Mouse (Mus musculus) forebrain, embryonic 11.5 days (tissue): Measurements from ENCODE around the gene Xkr7. TPM values are rescaled to one million over a fixed set of nuclear protein-coding genes. Genes with fewer than 3 reads are reported as not detected.

Source experiments
- ATAC-seq: fragments of 200-750 bp; cut with Nextera tagmentation; replicated peaks from 2 replicates; pipeline ENCODE4 v1.8.0; 2017; ENCODE audit warnings: moderate TSS enrichment; ENCODE audit not compliant: low FRiP score
- DNase-seq: peaks from one replicate; pipeline ENCODE4 v3.0.0-alpha.2; 2017; ENCODE audit warnings: low spot score
- H3K27ac ChIP-seq: fragments of 300-500 bp; sonication (generic); 2 replicates; pipeline ENCODE4 v1.5.1; 2014; ENCODE audit warnings: low read depth, low read length
- H3K27me3 ChIP-seq: fragments of 300-500 bp; sonication (generic); 2 replicates; pipeline ENCODE4 v1.6.1; 2014; ENCODE audit warnings: mild to moderate bottlenecking, low read length, mixed read lengths; ENCODE audit not compliant: control insufficient read depth, insufficient read depth
- H3K36me3 ChIP-seq: fragments of 300-500 bp; sonication (generic); 2 replicates; pipeline ENCODE4 v1.6.1; 2014; ENCODE audit warnings: mild to moderate bottlenecking, low read length, moderate library complexity, mixed read lengths; ENCODE audit not compliant: control insufficient read depth, insufficient read depth
- H3K4me1 ChIP-seq: fragments of 300-500 bp; sonication (generic); replicated peaks from 2 replicates; pipeline ENCODE4 v1.6.1; 2014; ENCODE audit warnings: low read length, mixed read lengths; ENCODE audit not compliant: control insufficient read depth, insufficient read depth
- H3K4me2 ChIP-seq: fragments of 300-500 bp; sonication (generic); 2 replicates; pipeline ENCODE4 v1.6.1; 2014; ENCODE audit warnings: low read depth, mild to moderate bottlenecking, low read length, moderate library complexity, mixed read lengths; ENCODE audit not compliant: severe bottlenecking
- H3K4me3 ChIP-seq: fragments of 300-500 bp; sonication (generic); 2 replicates; pipeline ENCODE4 v1.5.1; 2014; ENCODE audit warnings: low read depth, low read length
- H3K9ac ChIP-seq: fragments of 300-500 bp; sonication (generic); 2 replicates; pipeline ENCODE4 v1.6.1; 2014; ENCODE audit warnings: low read length
- H3K9me3 ChIP-seq: fragments of 300-500 bp; sonication (generic); 2 replicates; pipeline ENCODE4 v1.6.1; 2016; ENCODE audit warnings: low read length, mixed read lengths; ENCODE audit not compliant: control insufficient read depth
- WGBS: fragments of 180-500 bp; shearing (Covaris S2); extraction: QIAGEN DNeasy Blood & Tissue Kit; methylation state at CpG from one replicate; pipeline ENCODE4 v1.1.7; 2014; 5-methylcytosine and 5-hydroxymethylcytosine counted together
- polyA plus RNA-seq: library from polyadenylated mRNA; unstranded; fragments of >200 nt; fragmentation: Nextera tagmentation; extraction: Ambion mirVana; gene quantifications from 2 replicates; pipeline ENCODE4 v1.2.1, GENCODE M21; 2014

Xkr7 gene
- polyA plus RNA-seq, 1 experiment from 2014 or later, result 0.24 TPM

GRCm38 (mm10) chr2:153026052-153026451 lies 5.6 kb upstream of the Xkr7 start:
- DNase-seq, result no peak
- 84% methylated on average over 7 of the region's 7 CpGs for WGBS
- Histone ChIP-seq H3K4me1 (no peaks in the 10 kb centered on the region), H3K4me3 (no peak overlapping the region), H3K4me2 (no peak overlapping the region), H3K9me3 (no peaks in the 10 kb centered on the region), H3K27me3 (peaks cover 8% of the 10 kb centered on the region), H3K9ac (no peak overlapping the region), H3K27ac (no peak overlapping the region), H3K36me3 (no peaks in the 10 kb centered on the region)
- ATAC-seq, result no peak

GRCm38 (mm10) chr2:153027501-153027900 lies 4.2 kb upstream of the Xkr7 start:
- Histone ChIP-seq H3K27ac (no peak overlapping the region), H3K4me1 (0 out of 2 replicates have a peak, but pooled peaks cover 5% of the 10 kb centered on the region), H3K9ac (no peak overlapping the region), H3K9me3 (no peaks in the 10 kb centered on the region), H3K4me3 (no peak overlapping the region), H3K27me3 (peaks cover 23% of the 10 kb centered on the region), H3K36me3 (no peaks in the 10 kb centered on the region), H3K4me2 (no peak overlapping the region)
- WGBS, result 75% methylated on average over 4 of the region's 4 CpGs
- ATAC-seq (no peak), DNase-seq (no peak)

- DNase-seq (no peak), ATAC-seq (no peak)
- Histone ChIP-seq H3K4me1 (0 out of 2 replicates have a peak, but pooled peaks cover 5% of the 10 kb centered on the region), H3K9me3 (no peaks in the 10 kb centered on the region), H3K4me2 (no peak overlapping the region), H3K9ac (no peak overlapping the region), H3K27me3 (peaks cover 34% of the 10 kb centered on the region), H3K4me3 (no peak overlapping the region), H3K27ac (no peak overlapping the region), H3K36me3 (no peaks in the 10 kb centered on the region)
- WGBS, result 33% methylated on average over 4 of the region's 4 CpGs
These were observed 1.2 kb upstream of the Xkr7 start for GRCm38 (mm10) chr2:153030422-153030821.

DNA sequence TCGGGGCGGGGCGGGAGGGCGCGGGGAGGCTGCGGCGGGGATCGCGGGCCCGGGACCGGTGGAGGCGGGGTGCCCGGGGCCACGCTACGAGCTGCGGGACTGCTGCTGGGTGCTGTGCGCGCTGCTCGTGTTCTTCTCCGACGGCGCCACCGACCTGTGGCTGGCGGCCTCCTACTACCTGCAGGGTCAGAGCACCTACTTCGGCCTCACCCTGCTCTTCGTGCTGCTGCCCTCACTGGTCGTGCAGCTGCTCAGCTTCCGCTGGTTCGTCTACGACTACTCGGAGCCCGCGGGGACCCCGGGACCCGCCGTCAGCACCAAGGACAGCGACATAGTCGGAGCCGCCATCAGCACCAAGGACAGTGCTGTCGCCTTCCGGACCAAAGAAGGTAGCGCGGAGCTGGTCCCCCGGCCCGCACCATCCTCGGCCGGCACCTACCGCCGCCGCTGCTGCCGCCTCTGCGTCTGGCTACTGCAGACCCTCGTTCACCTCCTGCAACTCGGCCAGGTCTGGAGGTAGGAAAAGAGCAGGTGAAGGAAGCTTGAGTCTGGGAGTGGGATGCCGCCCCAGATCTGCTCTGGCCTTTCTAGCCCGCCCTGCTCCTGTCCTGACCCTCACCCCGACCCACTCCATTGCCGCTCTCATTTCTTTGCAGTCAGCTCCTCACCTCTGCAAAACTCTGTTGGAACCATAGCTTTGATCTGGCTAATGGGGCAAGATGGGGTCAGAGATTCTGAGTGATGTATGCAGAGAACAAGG lies 611 bp downstream of the Xkr7 start:
- Histone ChIP-seq H3K9me3 (no peaks in the 10 kb centered on the region), H3K4me2 (peak overlapping the region; percentile 77), H3K4me1 (0 out of 2 replicates have a peak, but pooled peaks cover 5% of the 10 kb centered on the region), H3K36me3 (no peaks in the 10 kb centered on the region), H3K27me3 (peaks cover 34% of the 10 kb centered on the region), H3K9ac (peak overlapping the region; percentile 41), H3K4me3 (peak overlapping the region; percentile 52), H3K27ac (no peak overlapping the region)
- 1% methylated on average over 53 of the region's 58 CpGs for WGBS
- DNase-seq (peak; percentile 95), ATAC-seq (peak; percentile 65)

DNA sequence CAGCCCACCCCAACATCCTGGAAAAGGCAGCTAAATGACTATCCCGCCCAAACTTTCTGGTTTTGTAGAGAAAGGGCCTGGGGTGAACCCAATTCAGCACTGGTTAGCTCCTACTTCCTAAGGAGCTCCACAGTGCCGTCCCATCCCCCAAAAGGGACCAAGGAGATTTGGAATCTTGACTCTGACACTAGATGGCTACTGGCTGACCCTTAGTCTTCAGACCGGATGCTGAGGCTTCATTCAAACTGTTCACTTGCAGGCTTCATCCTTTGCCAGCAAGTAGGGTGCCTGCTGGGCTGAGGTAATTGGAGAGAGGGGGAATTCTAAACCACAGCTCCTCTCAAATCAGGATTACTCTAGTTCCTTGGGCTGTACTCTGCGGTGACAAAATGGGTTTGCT lies 1.3 kb downstream of the Xkr7 start:
- no peak for DNase-seq

DNA sequence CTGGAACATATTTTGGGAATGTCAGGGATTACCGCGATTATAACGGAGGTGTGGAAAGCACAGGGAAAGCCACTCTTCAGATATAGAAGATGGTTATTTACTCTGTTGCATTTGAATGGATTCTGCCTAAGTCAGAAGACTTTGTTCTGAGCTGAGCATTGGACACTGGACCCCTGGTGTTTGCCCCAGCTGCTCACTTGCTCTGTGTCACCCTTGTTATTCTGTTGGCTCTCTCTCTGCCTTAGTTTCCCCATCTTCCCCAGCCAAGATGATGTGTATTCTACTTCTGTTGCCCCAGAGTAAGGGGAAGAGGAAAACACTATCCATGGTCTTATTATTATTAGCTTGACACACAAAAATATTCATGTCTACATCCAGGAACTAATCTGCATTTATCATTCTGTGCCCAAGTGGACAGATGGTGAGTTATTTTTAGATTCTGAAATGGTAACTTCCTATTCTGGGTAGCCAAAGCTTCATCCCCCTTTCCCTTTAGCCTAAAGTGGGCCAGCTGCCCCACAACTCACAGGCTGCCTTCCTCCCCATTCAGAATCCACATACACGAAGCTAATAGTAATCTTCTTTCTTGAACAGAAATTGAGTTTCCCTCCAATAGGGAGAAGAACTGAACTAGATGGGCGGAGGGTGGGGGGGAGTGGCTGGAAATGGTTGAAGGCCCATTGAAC lies 2.0 kb downstream of the Xkr7 start:
- no peaks in the 10 kb centered on the region for H3K9me3 ChIP-seq
- ATAC-seq, result no peak
- 0 out of 2 replicates have a peak, but pooled peaks cover 5% of the 10 kb centered on the region for H3K4me1 ChIP-seq
- H3K36me3 ChIP-seq, result no peaks in the 10 kb centered on the region
- H3K27me3 ChIP-seq, result peaks cover 34% of the 10 kb centered on the region
- no peak for DNase-seq
- WGBS, result 64% methylated on average over 5 of the region's 5 CpGs
- H3K4me3 ChIP-seq, result no peak overlapping the region; the same call in 1 of the 2 replicates
- no peak overlapping the region for H3K27ac ChIP-seq
- no peak overlapping the region for H3K9ac ChIP-seq
- no peak overlapping the region for H3K4me2 ChIP-seq

More for the DNA sequence above, 1.3 kb downstream of the Xkr7 start:
- no peak overlapping the region for H3K27ac ChIP-seq
- H3K4me2 ChIP-seq, result peak overlapping the region; percentile 77; the same call in 1 of the 2 replicates
- H3K9ac ChIP-seq, result no peak overlapping the region
- H3K4me1 ChIP-seq, result 0 out of 2 replicates have a peak, but pooled peaks cover 5% of the 10 kb centered on the region
- H3K36me3 ChIP-seq, result no peaks in the 10 kb centered on the region
- 8% methylated on average over 4 of the region's 4 CpGs for WGBS
- no peak for ATAC-seq
- peaks cover 34% of the 10 kb centered on the region for H3K27me3 ChIP-seq
- peak overlapping the region; percentile 2; the same call in 1 of the 2 replicates for H3K4me3 ChIP-seq
- no peaks in the 10 kb centered on the region for H3K9me3 ChIP-seq

DNA sequence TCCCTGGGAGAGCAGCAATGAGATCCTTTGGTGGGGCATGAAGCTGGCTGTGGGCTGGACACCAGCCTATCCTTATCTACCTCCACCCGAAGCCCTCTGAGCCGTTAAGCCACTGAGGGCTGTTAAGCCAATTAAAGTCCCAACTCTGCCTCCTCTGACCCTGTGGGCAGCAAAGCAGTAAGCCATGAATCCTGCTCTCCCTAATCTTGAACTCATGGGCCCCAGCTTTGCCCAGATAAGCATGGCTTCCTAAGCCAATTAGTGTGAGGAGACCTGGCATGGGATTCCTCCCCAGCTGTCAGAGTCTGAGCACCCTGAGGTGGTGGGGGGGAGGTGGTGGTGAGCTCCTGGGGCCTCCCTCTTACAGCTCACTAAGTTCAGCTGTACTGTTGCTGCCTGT lies 5.0 kb downstream of the Xkr7 start:
- 12% methylated on average over 2 of the region's 2 CpGs for WGBS
- Histone ChIP-seq H3K4me2 (no peak overlapping the region), H3K4me3 (no peak overlapping the region), H3K9me3 (no peaks in the 10 kb centered on the region), H3K36me3 (no peaks in the 10 kb centered on the region), H3K9ac (no peak overlapping the region), H3K4me1 (0 out of 2 replicates have a peak, but pooled peaks cover 3% of the 10 kb centered on the region), H3K27ac (no peak overlapping the region), H3K27me3 (peaks cover 19% of the 10 kb centered on the region)
- DNase-seq (no peak), ATAC-seq (no peak)

DNA sequence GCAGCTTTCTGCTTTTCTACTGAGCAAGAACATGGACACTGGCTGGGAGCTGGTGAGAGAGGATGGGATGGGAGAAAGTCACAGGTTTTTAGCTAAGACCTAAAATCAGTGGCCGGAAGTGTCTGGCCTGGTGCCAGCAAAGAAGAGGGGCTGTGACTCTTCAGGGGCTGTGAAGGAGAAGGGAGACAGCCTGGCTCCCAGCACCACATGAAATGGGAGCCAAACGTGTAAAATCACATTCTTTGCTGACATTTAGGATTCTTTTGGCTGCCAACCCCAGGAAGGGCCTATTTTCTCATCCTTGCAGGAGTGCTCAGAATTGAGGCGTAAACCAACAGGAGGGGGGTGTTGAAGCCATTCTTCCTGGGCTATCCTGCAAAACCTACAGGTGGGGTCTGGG lies 12.2 kb downstream of the Xkr7 start:
- Histone ChIP-seq H3K4me2 (no peak overlapping the region), H3K9ac (no peak overlapping the region), H3K36me3 (no peaks in the 10 kb centered on the region), H3K4me1 (no peaks in the 10 kb centered on the region), H3K9me3 (no peaks in the 10 kb centered on the region), H3K27me3 (no peaks in the 10 kb centered on the region), H3K27ac (no peak overlapping the region), H3K4me3 (no peak overlapping the region)
- WGBS, result 67% methylated on average over 3 of the region's 3 CpGs
- DNase-seq, result no peak
- ATAC-seq, result no peak
